Mouse (Mus musculus): ENCODE results near the gene Ube2l3. TPM values are rescaled to one million over a fixed set of nuclear protein-coding genes. Genes with fewer than 3 reads are reported as not detected.
A peak's percentile ranks its signal among the peaks of the same experiment; 100 is the strongest.

The Ube2l3 gene
- 310 and 321 TPM in 2 replicates for polyA plus RNA-seq (2016; fragmentation: Nextera tagmentation; extraction: Ambion mirVana)

DNA sequence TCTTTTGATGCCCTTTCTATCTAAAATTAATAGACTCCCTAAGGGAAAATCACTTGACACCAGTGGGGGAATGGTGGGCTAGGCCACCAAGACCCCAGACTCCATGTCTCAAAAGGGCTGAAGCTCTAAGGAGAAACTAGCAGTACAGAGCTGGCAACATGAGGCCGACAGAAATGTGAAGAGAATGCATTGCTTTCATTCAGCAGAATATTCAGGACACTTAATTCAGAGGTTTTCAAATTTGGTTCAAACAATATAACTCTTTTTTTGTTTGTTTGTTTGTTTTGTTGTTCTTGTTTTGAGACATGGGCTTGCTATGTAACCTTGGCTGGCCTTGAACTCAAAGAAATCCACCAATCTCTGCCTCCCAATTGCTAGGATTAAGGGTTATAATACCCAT lies at the start of gene Ube2l3:
Gene Ube2l3, minus strand, starts transcription at position 101 of the 400 bp plus-strand sequence.
- Histone ChIP-seq H3K27me3 (replicated peaks) (peaks cover 10% of the 10 kb centered on the region), H3K27ac (ENCODE audit: poor library complexity, severe bottlenecking) (no peak within 1 kb of the TSS), H3K36me3 (no peaks in the 10 kb centered on the region), H3K4me1 (replicated peaks) (peaks cover 13% of the 10 kb centered on the region), H3K4me2 (peak within 1 kb of the TSS; percentile 76), H3K9me3 (replicated peaks) (no peaks in the 10 kb centered on the region), H3K9ac (peak within 1 kb of the TSS; percentile 98; the same call in 1 of the 2 replicates), H3K4me3 (peak within 1 kb of the TSS; percentile 86)
- no peak for ATAC-seq (ENCODE audit: insufficient number of reproducible peaks, low FRiP score)
- 85% methylated on average over 1 of the region's 1 CpGs for WGBS

DNA sequence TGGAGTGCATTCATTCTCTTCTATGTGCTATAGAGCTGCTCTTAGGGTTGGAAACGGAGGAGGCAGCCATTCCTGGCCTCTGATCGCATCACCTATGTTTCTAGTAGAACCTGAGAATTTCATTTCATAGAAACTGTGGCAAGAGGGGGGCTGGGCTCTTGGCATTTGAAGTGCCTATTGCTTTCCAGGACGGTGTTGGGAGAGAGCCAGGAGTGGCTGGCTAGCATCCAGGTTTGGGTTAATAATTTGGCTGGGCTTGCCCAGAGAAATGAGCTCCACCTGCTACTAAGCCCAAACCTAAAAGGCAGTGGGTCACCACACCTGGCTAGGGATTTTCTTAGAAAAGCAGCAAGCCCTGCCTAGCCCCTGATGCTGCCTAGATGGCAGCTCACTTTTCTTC lies 49.1 kb upstream of the Ube2l3 start:
- Histone ChIP-seq H3K9me3 (replicated peaks) (no peaks in the 10 kb centered on the region), H3K4me1 (replicated peaks) (peaks cover 83% of the 10 kb centered on the region), H3K27ac (ENCODE audit: poor library complexity, severe bottlenecking) (no peak overlapping the region), H3K27me3 (replicated peaks) (no peaks in the 10 kb centered on the region), H3K4me2 (no peak overlapping the region), H3K36me3 (peaks cover 7% of the 10 kb centered on the region; the same call in 1 of the 2 replicates), H3K4me3 (no peak overlapping the region), H3K9ac (no peak overlapping the region)
- 44% methylated on average over 3 of the region's 3 CpGs for WGBS
- no peak for ATAC-seq (ENCODE audit: insufficient number of reproducible peaks, low FRiP score)

DNA sequence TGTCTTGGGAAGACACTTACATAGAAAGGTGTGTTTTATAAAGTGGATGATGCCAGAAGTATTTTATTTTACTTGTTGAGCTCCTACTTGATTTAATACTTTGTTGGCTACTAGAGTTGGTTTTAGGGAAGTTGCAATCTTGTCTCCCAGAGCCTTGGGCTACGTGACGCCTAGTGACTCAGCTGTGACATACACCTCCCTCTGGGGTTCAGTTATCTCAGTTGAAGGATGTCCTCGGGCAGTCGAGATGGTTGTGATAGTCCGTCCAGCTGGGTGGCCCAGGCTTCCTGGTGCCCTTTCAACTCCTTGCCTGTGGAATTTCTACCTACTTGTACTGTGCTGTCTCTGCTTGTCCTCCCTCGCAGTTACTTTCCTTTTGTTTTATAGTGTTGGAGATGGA lies 46.7 kb upstream of the Ube2l3 start:
- WGBS = 24% methylated on average over 6 of the region's 6 CpGs
- Histone ChIP-seq H3K27me3 (replicated peaks) (no peaks in the 10 kb centered on the region), H3K27ac (ENCODE audit: poor library complexity, severe bottlenecking) (no peak overlapping the region), H3K4me1 (replicated peaks) (peaks cover 76% of the 10 kb centered on the region), H3K4me3 (no peak overlapping the region), H3K9me3 (replicated peaks) (no peaks in the 10 kb centered on the region), H3K4me2 (0 out of 2 replicates have a peak overlapping the region, but pooled peaks have one; percentile 4), H3K9ac (no peak overlapping the region), H3K36me3 (no peaks in the 10 kb centered on the region)
- peak; percentile 47; the same call in 1 of the 2 replicates for ATAC-seq (ENCODE audit: insufficient number of reproducible peaks, low FRiP score)

DNA sequence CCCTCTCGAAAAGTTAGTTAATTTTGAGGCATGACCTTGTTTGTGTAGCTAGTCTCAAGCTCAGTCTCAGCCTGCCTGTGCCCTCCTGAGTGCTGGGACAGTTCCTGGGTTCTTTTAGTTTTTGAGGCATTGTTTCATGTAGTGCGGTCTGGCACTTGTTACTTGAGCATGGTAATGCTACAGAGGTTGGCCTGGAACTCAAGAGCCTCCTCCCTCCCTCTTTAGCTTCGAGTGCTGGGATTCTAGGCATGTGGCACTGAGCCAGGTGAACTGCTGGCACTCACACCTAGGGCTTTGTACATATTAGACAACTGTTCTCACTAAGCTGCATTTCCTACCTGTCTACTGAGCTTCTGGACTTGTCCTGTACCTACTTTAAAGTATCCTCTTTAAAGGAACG lies 45.3 kb upstream of the Ube2l3 start:
- Histone ChIP-seq H3K4me3 (no peak overlapping the region), H3K9ac (no peak overlapping the region), H3K4me2 (no peak overlapping the region), H3K4me1 (replicated peaks) (peaks cover 72% of the 10 kb centered on the region), H3K27me3 (replicated peaks) (no peaks in the 10 kb centered on the region), H3K27ac (ENCODE audit: poor library complexity, severe bottlenecking) (peak overlapping the region; percentile 59), H3K36me3 (no peaks in the 10 kb centered on the region), H3K9me3 (replicated peaks) (no peaks in the 10 kb centered on the region)
- WGBS = 44% methylated on average over 4 of the region's 4 CpGs
- no peak for ATAC-seq (ENCODE audit: insufficient number of reproducible peaks, low FRiP score)

GRCm38 (mm10) chr16:17244996-17245395 lies 42.5 kb upstream of the Ube2l3 start:
- ATAC-seq (ENCODE audit: insufficient number of reproducible peaks, low FRiP score) = no peak
- H3K36me3 ChIP-seq = no peaks in the 10 kb centered on the region
- no peaks in the 10 kb centered on the region for H3K9me3 ChIP-seq (replicated peaks)
- 79% methylated on average over 1 of the region's 1 CpGs for WGBS
- no peaks in the 10 kb centered on the region for H3K27me3 ChIP-seq (replicated peaks)
- no peak overlapping the region for H3K4me3 ChIP-seq
- peaks cover 59% of the 10 kb centered on the region for H3K4me1 ChIP-seq (replicated peaks)
- no peak overlapping the region for H3K4me2 ChIP-seq
- H3K27ac ChIP-seq (ENCODE audit: poor library complexity, severe bottlenecking) = no peak overlapping the region
- H3K9ac ChIP-seq = no peak overlapping the region

DNA sequence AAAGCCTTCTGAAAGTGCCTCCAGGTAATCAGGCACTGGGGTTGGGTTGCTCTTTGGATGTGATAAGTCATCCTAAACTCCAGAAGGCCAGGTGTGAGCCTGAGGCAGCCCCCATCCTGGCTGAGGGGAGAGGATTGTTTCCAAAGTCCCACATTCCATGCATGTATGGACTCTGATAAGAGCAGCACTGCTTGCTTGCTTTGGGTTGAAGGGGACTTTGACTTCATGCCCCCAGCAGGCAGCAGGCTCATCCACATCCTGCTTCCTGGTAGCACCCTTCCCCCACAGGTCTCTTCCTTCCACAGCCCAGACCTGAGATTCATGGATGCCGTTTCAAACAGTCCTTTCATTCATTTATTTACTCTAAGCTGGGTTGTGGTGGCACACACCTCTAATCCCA lies 41.3 kb upstream of the Ube2l3 start:
- H3K36me3 ChIP-seq = no peaks in the 10 kb centered on the region
- H3K4me1 ChIP-seq (replicated peaks) = peaks cover 59% of the 10 kb centered on the region
- ATAC-seq (ENCODE audit: insufficient number of reproducible peaks, low FRiP score) = no peak
- H3K4me3 ChIP-seq = no peak overlapping the region
- H3K27me3 ChIP-seq (replicated peaks) = no peaks in the 10 kb centered on the region
- H3K9me3 ChIP-seq (replicated peaks) = no peaks in the 10 kb centered on the region
- H3K4me2 ChIP-seq = no peak overlapping the region
- H3K9ac ChIP-seq = no peak overlapping the region
- WGBS = 29% methylated on average over 1 of the region's 1 CpGs
- peak overlapping the region; percentile 7; the same call in 1 of the 2 replicates for H3K27ac ChIP-seq (ENCODE audit: poor library complexity, severe bottlenecking)

- no peak overlapping the region for H3K4me3 ChIP-seq
- no peak overlapping the region for H3K4me2 ChIP-seq
- no peak overlapping the region for H3K9ac ChIP-seq
- no peak for ATAC-seq (ENCODE audit: insufficient number of reproducible peaks, low FRiP score)
- 65% methylated on average over 2 of the region's 2 CpGs for WGBS
- no peaks in the 10 kb centered on the region for H3K27me3 ChIP-seq (replicated peaks)
- peaks cover 72% of the 10 kb centered on the region for H3K4me1 ChIP-seq (replicated peaks)
- H3K27ac ChIP-seq (ENCODE audit: poor library complexity, severe bottlenecking) = no peak overlapping the region
- H3K9me3 ChIP-seq (replicated peaks) = no peaks in the 10 kb centered on the region
- no peaks in the 10 kb centered on the region for H3K36me3 ChIP-seq
These were observed 37.0 kb upstream of the Ube2l3 start for GRCm38 (mm10) chr16:17239409-17239808.

DNA sequence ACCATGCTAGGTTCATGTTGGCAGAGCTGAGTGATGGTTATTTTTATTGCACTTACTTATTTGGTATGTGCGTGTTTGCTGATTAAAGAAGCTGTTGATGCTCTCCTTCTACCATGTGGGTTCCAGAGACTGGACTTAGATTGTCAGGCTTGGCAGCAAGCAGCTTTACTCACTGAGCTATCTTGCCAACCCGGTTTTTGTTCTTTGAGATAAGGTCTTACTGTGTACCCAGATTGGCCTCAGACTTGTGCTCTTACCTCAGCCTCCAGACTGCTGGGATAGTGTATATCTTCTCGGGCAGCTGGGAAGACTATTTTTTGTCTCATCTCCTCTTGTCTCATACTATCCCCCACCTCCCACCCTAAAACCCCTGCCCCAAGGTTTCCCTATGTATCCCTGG lies 35.2 kb upstream of the Ube2l3 start:
- H3K4me3 ChIP-seq = no peak overlapping the region
- WGBS = 40% methylated on average over 3 of the region's 3 CpGs
- H3K4me1 ChIP-seq (replicated peaks) = peaks cover 67% of the 10 kb centered on the region
- no peaks in the 10 kb centered on the region for H3K9me3 ChIP-seq (replicated peaks)
- no peak overlapping the region for H3K27ac ChIP-seq (ENCODE audit: poor library complexity, severe bottlenecking)
- H3K36me3 ChIP-seq = no peaks in the 10 kb centered on the region
- no peak for ATAC-seq (ENCODE audit: insufficient number of reproducible peaks, low FRiP score)
- no peaks in the 10 kb centered on the region for H3K27me3 ChIP-seq (replicated peaks)
- H3K9ac ChIP-seq = no peak overlapping the region
- no peak overlapping the region for H3K4me2 ChIP-seq

GRCm38 (mm10) chr16:17234916-17235665 lies 32.6 kb upstream of the Ube2l3 start:
- peak overlapping the region; percentile 94 for H3K9ac ChIP-seq

DNA sequence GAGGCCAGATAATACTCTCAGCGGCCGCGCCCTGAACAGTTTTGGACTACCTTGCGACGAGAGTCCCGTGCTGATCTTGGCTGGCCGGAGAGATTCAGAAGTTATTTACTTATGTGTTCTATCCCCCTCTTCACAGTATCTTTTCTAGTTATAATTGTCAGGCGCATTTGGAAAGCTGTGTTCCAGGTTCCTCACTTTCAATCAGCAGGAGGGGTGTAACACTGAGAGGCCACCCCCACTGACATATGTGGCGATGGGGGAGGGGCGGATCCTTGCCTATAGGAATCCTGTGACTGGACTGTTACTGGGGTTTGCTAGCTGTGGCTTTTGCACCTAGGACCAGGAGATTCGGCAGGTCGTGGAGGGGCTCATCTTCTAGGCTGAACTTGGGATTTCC lies 32.0 kb upstream of the Ube2l3 start:
- Histone ChIP-seq H3K27ac (ENCODE audit: poor library complexity, severe bottlenecking) (peak overlapping the region; percentile 91), H3K9me3 (replicated peaks) (peaks cover 3% of the 10 kb centered on the region; the same call in 1 of the 2 replicates), H3K4me3 (peak overlapping the region; percentile 92), H3K4me1 (replicated peaks) (peaks cover 53% of the 10 kb centered on the region), H3K9ac (peak overlapping the region; percentile 94), H3K36me3 (no peaks in the 10 kb centered on the region), H3K27me3 (replicated peaks) (no peaks in the 10 kb centered on the region), H3K4me2 (peak overlapping the region; percentile 90)
- no peak for ATAC-seq (ENCODE audit: insufficient number of reproducible peaks, low FRiP score)
- under 1% methylated on average over 12 of the region's 12 CpGs for WGBS

More at GRCm38 (mm10) chr16:17234916-17235665, 32.6 kb upstream of the Ube2l3 start:
- peak overlapping the region; percentile 92 for H3K4me3 ChIP-seq
- H3K9me3 ChIP-seq (replicated peaks) = no peaks in the 10 kb centered on the region
- 35% methylated on average over 9 of the region's 9 CpGs for WGBS
- H3K36me3 ChIP-seq = no peaks in the 10 kb centered on the region
- H3K4me1 ChIP-seq (replicated peaks) = peaks cover 59% of the 10 kb centered on the region
- peak overlapping the region; percentile 91; the same call in 1 of the 2 replicates for H3K27ac ChIP-seq (ENCODE audit: poor library complexity, severe bottlenecking)
- H3K27me3 ChIP-seq (replicated peaks) = no peaks in the 10 kb centered on the region
- no peak for ATAC-seq (ENCODE audit: insufficient number of reproducible peaks, low FRiP score)
- peak overlapping the region; percentile 90 for H3K4me2 ChIP-seq

GRCm38 (mm10) chr16:17233702-17234498 lies 31.5 kb upstream of the Ube2l3 start:
- Histone ChIP-seq H3K36me3 (no peaks in the 10 kb centered on the region), H3K4me2 (peak overlapping the region; percentile 90), H3K27me3 (replicated peaks) (no peaks in the 10 kb centered on the region), H3K4me1 (replicated peaks) (peaks cover 48% of the 10 kb centered on the region), H3K4me3 (peak overlapping the region; percentile 92), H3K9me3 (replicated peaks) (peaks cover 3% of the 10 kb centered on the region; the same call in 1 of the 2 replicates), H3K27ac (ENCODE audit: poor library complexity, severe bottlenecking) (peak overlapping the region; percentile 91), H3K9ac (peak overlapping the region; percentile 94)
- peak; percentile 63 for ATAC-seq (ENCODE audit: insufficient number of reproducible peaks, low FRiP score)
- under 1% methylated on average over 60 of the region's 62 CpGs for WGBS

Data from heart, embryonic 12.5 days (tissue).